Mouse (Mus musculus) thymus, adult 2 months (tissue): ENCODE data around the gene Adam8.

ENCODE experiments used
- CTCF ChIP-seq: fragments of 200-500 bp; IDR thresholded peaks from 2 replicates; pipeline ENCODE4 v1.5.1; 2012; ENCODE audit warnings: mild to moderate bottlenecking, control low read depth, low read length, moderate library complexity, borderline replicate concordance; ENCODE audit not compliant: control insufficient read depth, poor library complexity, insufficient read depth; ENCODE audit errors: extremely low read depth
- POLR2A ChIP-seq: fragments of 200-500 bp; IDR thresholded peaks from 2 replicates; pipeline ENCODE4 v1.6.1; 2012; ENCODE audit warnings: mild to moderate bottlenecking, low read length, control low read depth, moderate library complexity; ENCODE audit not compliant: control insufficient read depth, poor library complexity, insufficient read depth; ENCODE audit errors: extremely low read depth

DNA sequence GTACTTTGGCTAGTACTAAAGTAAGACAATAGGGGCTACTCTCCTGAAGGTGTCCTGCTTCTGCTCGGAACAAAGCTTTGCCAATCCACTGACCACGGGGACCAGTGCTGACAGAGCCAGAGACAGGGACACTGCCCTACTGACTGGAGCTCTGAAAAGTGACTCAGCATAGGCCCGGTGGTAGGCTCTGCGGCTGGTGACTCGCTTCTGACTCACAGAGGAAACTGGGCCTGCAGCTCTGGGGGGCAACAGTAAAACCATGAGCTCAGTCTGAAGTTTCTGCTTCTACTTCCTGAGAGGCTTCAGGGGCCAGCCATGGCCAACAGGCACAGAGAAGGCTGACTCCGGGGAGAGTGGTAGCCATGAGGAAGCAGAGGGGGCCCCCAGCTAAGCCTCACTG, 20.9 kb downstream of the Adam8 start:
- TF ChIP-seq POLR2A (no peak), CTCF (no peak)
